Mouse (Mus musculus): ENCODE results near the gene Ncapd3. TPM values are rescaled to one million over a fixed set of nuclear protein-coding genes. Genes with fewer than 3 reads are reported as not detected.

Gene Ncapd3
- polyA plus RNA-seq (2017; shearing (Covaris generic)): 10 to 100 TPM; 24.6 to 37.3 TPM

GRCm38 (mm10) chr9:27029828-27030762, at the start of gene Ncapd3, which contains the start of gene Vps26b:
Gene Ncapd3 (plus strand): TSS chr9:27030175.
Gene Vps26b (minus strand): TSS chr9:27030065.

GRCm38 (mm10) chr9:26999461-27000395, 30.2 kb upstream of the Ncapd3 start, which contains the start of the genes Acad8 and Thyn1:
Gene Acad8 (minus strand): TSS chr9:26999566.
Gene Thyn1 (plus strand): TSS chr9:26999710.

Other genes starting within 250 kb of the Ncapd3 start
- under 1 TPM; 0.16 to 0.75 TPM for gene Glb1l2, start 223.7 kb upstream of the Ncapd3 start, polyA plus RNA-seq (2017; shearing (Covaris generic))
- gene Glb1l3, start 169.3 kb upstream of the Ncapd3 start, polyA plus RNA-seq (2017; shearing (Covaris generic)): 1 to 10 TPM in 1 of 2 experiments, under 1 TPM in 1; 0.16 to 2.1 TPM
- under 1 TPM; 0.25 to 0.34 TPM for gene Gm1110, start 107.1 kb upstream of the Ncapd3 start, polyA plus RNA-seq (2017; shearing (Covaris generic))
- gene Acad8, start 30.6 kb upstream of the Ncapd3 start, polyA plus RNA-seq (2017; shearing (Covaris generic)): 10 to 100 TPM; 27.7 to 29.2 TPM
- gene Thyn1, start 30.5 kb upstream of the Ncapd3 start, polyA plus RNA-seq (2017; shearing (Covaris generic)): 10 to 100 TPM; 74.3 to 82.8 TPM
- gene Vps26b, start 110 bp upstream of the Ncapd3 start, polyA plus RNA-seq (2017; shearing (Covaris generic)): 10 to 100 TPM; 53.4 to 68.9 TPM
- 1 to 10 TPM in 1 of 2 experiments, under 1 TPM in 1; 0.34 to 1.5 TPM for gene Jam3, start 125.2 kb downstream of the Ncapd3 start, polyA plus RNA-seq (2017; shearing (Covaris generic))

Measured in inflammation-experienced regulatory T-cells (primary cell).